Comparison of ENCODE assay signal across 12 mouse cellular contexts in the genomic region with DNA sequence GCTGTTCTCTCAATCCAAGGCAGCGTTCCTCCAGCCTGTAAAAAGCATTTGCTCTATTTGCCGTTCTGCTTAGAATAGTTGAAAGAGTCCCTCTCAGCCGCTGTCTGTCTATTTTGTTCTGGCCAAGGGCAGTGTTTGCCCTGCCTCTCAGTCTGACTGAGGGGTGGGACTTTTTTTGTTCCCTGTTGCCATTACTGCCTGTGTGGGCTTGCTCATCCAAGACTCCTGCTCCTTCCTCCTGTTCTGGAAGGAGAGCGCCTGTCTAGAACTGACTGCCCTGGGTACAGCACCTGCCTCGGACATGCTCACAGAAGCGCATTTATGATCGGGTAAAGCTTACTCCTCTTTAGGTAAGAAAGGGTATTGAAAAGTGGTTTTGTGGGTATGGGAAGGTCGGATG.
DNase-seq lines count a peak whose midpoint lies in the region; ATAC-seq and TF ChIP-seq lines count a peak whose summit lies in the region.
"Had no signal": no experiment of that assay in that cellular context is flagged by ENCODE, and none has a peak within 500 bp of the region (broad histone marks: within the 10 kb centered on the region; RNA-seq: fewer than 3 reads in every experiment).

No protein-coding gene starts in this region.

- peaks cover 59% of the 10 kb centered on the region for H3K4me1 ChIP-seq in heart, embryonic 13.5 days
- peaks cover 15% of the 10 kb centered on the region; the same call in 1 of the 2 replicates for H3K4me1 ChIP-seq in stomach, embryonic 14.5 days (ENCODE audit: control insufficient read depth, insufficient read depth, low read length)
- H3K4me1 ChIP-seq in stomach, postnatal 0 days (replicated peaks; ENCODE audit: control insufficient read depth, insufficient read depth): peaks cover 2% of the 10 kb centered on the region; the same call in 1 of the 2 replicates
- H3K4me1 ChIP-seq in stomach, embryonic 16.5 days (ENCODE audit: control insufficient read depth, insufficient read depth, low read length): peaks cover 15% of the 10 kb centered on the region; the same call in 1 of the 2 replicates

- H3K4me3 ChIP-seq in heart, embryonic 13.5 days: peak overlapping the region; percentile 28
- H3K4me3 ChIP-seq in stomach, embryonic 14.5 days (ENCODE audit: low read depth, low read length): no peak overlapping the region
- no peak overlapping the region for H3K4me3 ChIP-seq in stomach, postnatal 0 days (ENCODE audit: low read depth, low read length)
- 0 out of 2 replicates have a peak overlapping the region, but pooled peaks have one; percentile 5 for H3K4me3 ChIP-seq in stomach, embryonic 16.5 days (replicated peaks; ENCODE audit: low read length)
- H3K4me3 ChIP-seq: layer of hippocampus, adult 2 months had no signal

- peak overlapping the region; percentile 50 for H3K4me2 ChIP-seq in heart, embryonic 13.5 days
- H3K4me2 ChIP-seq in stomach, embryonic 14.5 days (replicated peaks; ENCODE audit: low read depth, low read length): no peak overlapping the region
- no peak overlapping the region for H3K4me2 ChIP-seq in stomach, postnatal 0 days (replicated peaks; ENCODE audit: low read depth)
- 0 out of 2 replicates have a peak overlapping the region, but pooled peaks have one; percentile 34 for H3K4me2 ChIP-seq in stomach, embryonic 16.5 days (ENCODE audit: low read depth, low read length)

- no peaks in the 10 kb centered on the region for H3K36me3 ChIP-seq in heart, embryonic 13.5 days
- no peaks in the 10 kb centered on the region for H3K36me3 ChIP-seq in stomach, embryonic 14.5 days (ENCODE audit: control insufficient read depth, insufficient read depth, low read length)
- H3K36me3 ChIP-seq in stomach, postnatal 0 days (ENCODE audit: control insufficient read depth, insufficient read depth, low read length): no peaks in the 10 kb centered on the region
- no peaks in the 10 kb centered on the region for H3K36me3 ChIP-seq in stomach, embryonic 16.5 days (ENCODE audit: control insufficient read depth, insufficient read depth, low read length)
- H3K36me3 ChIP-seq: G1E had no signal

- H3K27me3 ChIP-seq in heart, embryonic 13.5 days (replicated peaks): no peaks in the 10 kb centered on the region
- H3K27me3 ChIP-seq in stomach, embryonic 14.5 days (ENCODE audit: control insufficient read depth, insufficient read depth, low read length): no peaks in the 10 kb centered on the region
- H3K27me3 ChIP-seq in stomach, postnatal 0 days (ENCODE audit: control insufficient read depth, insufficient read depth, low read length): no peaks in the 10 kb centered on the region
- no peaks in the 10 kb centered on the region for H3K27me3 ChIP-seq in stomach, embryonic 16.5 days (ENCODE audit: control insufficient read depth, insufficient read depth, low read length)

- no peak for DNase-seq in cerebellum, postnatal 25 days
- no peak for DNase-seq in heart, adult 18-20 months
- DNase-seq in stomach, postnatal 0 days (ENCODE audit: low spot score): no peak
- no peak for DNase-seq in kidney, postnatal 14 days
- DNase-seq: right cerebral cortex, postnatal 4 days had no signal

- H3K9me3 ChIP-seq in heart, embryonic 13.5 days: no peaks in the 10 kb centered on the region
- H3K9me3 ChIP-seq in stomach, embryonic 14.5 days (ENCODE audit: control insufficient read depth, low read depth, low read length): no peaks in the 10 kb centered on the region
- H3K9me3 ChIP-seq in stomach, postnatal 0 days (ENCODE audit: control insufficient read depth, low read length): no peaks in the 10 kb centered on the region
- no peaks in the 10 kb centered on the region for H3K9me3 ChIP-seq in stomach, embryonic 16.5 days (replicated peaks; ENCODE audit: control insufficient read depth, low read length)

- no peak for TF ChIP-seq EP300 in stomach, postnatal 0 days (optimal IDR thresholded peaks at IDR 0.05)

- ATAC-seq in cerebellum, adult (ENCODE audit: insufficient number of reproducible peaks, low FRiP score, low TSS enrichment): 0 out of 2 replicates have a peak, but pooled peaks have one; percentile 45
- no peak for ATAC-seq in heart, embryonic 13.5 days (ENCODE audit: extremely low read depth, insufficient number of reproducible peaks, low FRiP score, low TSS enrichment)
- ATAC-seq in stomach, embryonic 14.5 days (ENCODE audit: insufficient number of reproducible peaks, insufficient read depth, low FRiP score, low read depth): no peak; the same call in 1 of the 2 replicates
- no peak for ATAC-seq in stomach, postnatal 0 days (ENCODE audit: low FRiP score, low TSS enrichment)
- 0 out of 2 replicates have a peak, but pooled peaks have one; percentile 41 for ATAC-seq in stomach, embryonic 16.5 days (ENCODE audit: insufficient read depth, low FRiP score)
- ATAC-seq: intestine, embryonic 16.5 days had no signal

- no peak for TF ChIP-seq CTCF in stomach, postnatal 0 days (IDR thresholded peaks at IDR 0.05; ENCODE audit: low read depth)

- H3K9ac ChIP-seq in heart, embryonic 13.5 days: peak overlapping the region; percentile 68
- H3K9ac ChIP-seq in stomach, embryonic 14.5 days (replicated peaks; ENCODE audit: low read depth, low read length): no peak overlapping the region
- no peak overlapping the region for H3K9ac ChIP-seq in stomach, postnatal 0 days (ENCODE audit: low read length)
- peak overlapping the region; percentile 39; the same call in 1 of the 2 replicates for H3K9ac ChIP-seq in stomach, embryonic 16.5 days (ENCODE audit: low read length)

- H3K27ac ChIP-seq in heart, embryonic 13.5 days (replicated peaks): peak overlapping the region; percentile 82
- H3K27ac ChIP-seq in stomach, embryonic 14.5 days (ENCODE audit: low read length): peak overlapping the region; percentile 48
- no peak overlapping the region for H3K27ac ChIP-seq in stomach, postnatal 0 days (replicated peaks)
- H3K27ac ChIP-seq in stomach, embryonic 16.5 days (ENCODE audit: low read length): peak overlapping the region; percentile 53; the same call in 1 of the 2 replicates
- H3K27ac ChIP-seq: layer of hippocampus, adult 2 months had no signal

- 55% methylated on average over 8 of the region's 8 CpGs for WGBS in heart, embryonic 13.5 days
- 56% methylated on average over 8 of the region's 8 CpGs for WGBS in stomach, embryonic 14.5 days
- WGBS in stomach, postnatal 0 days: 46% methylated on average over 8 of the region's 8 CpGs
- 53% methylated on average over 8 of the region's 8 CpGs for WGBS in stomach, embryonic 16.5 days

Comparison
In these comparisons a context has a peak if more than half of its experiments do, and no peak if none do; other contexts are left out.
1. ATAC-seq: peak in cerebellum, adult (single experiment) and stomach, embryonic 16.5 days (single experiment); none in heart, embryonic 13.5 days (single experiment), stomach, embryonic 14.5 days (single experiment) and stomach, postnatal 0 days (single experiment).
2. H3K4me2 ChIP-seq: peak in heart, embryonic 13.5 days (single experiment) and stomach, embryonic 16.5 days (single experiment); none in stomach, embryonic 14.5 days (single experiment) and stomach, postnatal 0 days (single experiment).
3. H3K4me3 ChIP-seq: peak in heart, embryonic 13.5 days (single experiment) and stomach, embryonic 16.5 days (single experiment); none in stomach, embryonic 14.5 days (single experiment) and stomach, postnatal 0 days (single experiment).
4. H3K9ac ChIP-seq: peak in heart, embryonic 13.5 days (single experiment) and stomach, embryonic 16.5 days (single experiment); none in stomach, embryonic 14.5 days (single experiment) and stomach, postnatal 0 days (single experiment).